Mouse (Mus musculus) bone marrow, adult 2 months (tissue): ENCODE data around the gene Nos1ap. TPM values are rescaled to one million over a fixed set of nuclear protein-coding genes. Genes with fewer than 3 reads are reported as not detected.

Experiments
- H3K27ac ChIP-seq: fragments of 200-500 bp; 2 replicates; pipeline ENCODE4 v1.5.1; 2012; ENCODE audit warnings: low read depth, mild to moderate bottlenecking, control low read depth, inconsistent platforms, low read length; ENCODE audit not compliant: control insufficient read depth, poor library complexity, insufficient read depth
- H3K4me1 ChIP-seq: fragments of 200-500 bp; 2 replicates; pipeline ENCODE4 v1.6.1; 2011; ENCODE audit warnings: low read length; ENCODE audit not compliant: control insufficient read depth, insufficient read depth
- H3K4me3 ChIP-seq: fragments of 200-500 bp; replicated peaks from 2 replicates; pipeline ENCODE3; 2011; ENCODE audit warnings: mild to moderate bottlenecking, low read depth, low read length, control low read depth; ENCODE audit not compliant: control insufficient read depth
- CTCF ChIP-seq: fragments of 200-500 bp; IDR thresholded peaks from 2 replicates; pipeline ENCODE4 v1.5.1; 2011; ENCODE audit warnings: low read length, control low read depth; ENCODE audit not compliant: control insufficient read depth, insufficient read depth
- POLR2A ChIP-seq: fragments of 200-500 bp; IDR thresholded peaks from 2 replicates; pipeline ENCODE4 v1.6.1; 2011; ENCODE audit warnings: low read depth, mild to moderate bottlenecking, control low read depth, low read length, borderline replicate concordance; ENCODE audit not compliant: control insufficient read depth
- WGBS: fragments of 180-500 bp; shearing (Covaris S2); methylation state at CpG from one replicate; pipeline ENCODE4 v1.1.7; 2018; 5-methylcytosine and 5-hydroxymethylcytosine counted together
- polyA plus RNA-seq: library from polyadenylated mRNA; stranded (reverse); fragments of >200 nt; gene quantifications from 2 replicates; pipeline ENCODE4 v1.2.4, GENCODE M21; 2011; ENCODE audit warnings: low replicate concordance; ENCODE audit not compliant: missing spikeins, insufficient read depth, insufficient read length

Nos1ap gene
- polyA plus RNA-seq, 1 experiment: 68.3 TPM

DNA sequence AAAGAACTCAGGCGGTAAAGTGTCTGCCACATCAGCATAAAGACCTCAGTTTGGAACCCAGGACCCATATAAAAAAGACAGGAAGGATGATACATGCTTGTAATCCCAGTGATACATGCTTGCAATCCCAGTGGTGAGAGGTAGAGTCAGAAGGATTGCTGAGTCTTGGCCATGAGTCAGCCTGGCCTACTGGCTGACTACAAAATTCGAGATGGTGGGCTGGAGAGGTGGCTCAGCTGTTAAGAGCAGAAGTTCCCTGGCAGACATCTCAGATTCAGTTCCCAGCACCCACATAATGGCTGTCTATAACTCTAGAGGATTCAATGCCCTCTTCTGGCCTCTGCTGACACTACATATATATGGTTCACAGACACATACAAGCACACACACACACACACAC is 5.7 kb downstream of the Nos1ap start:
- 80% methylated on average over 2 of the region's 2 CpGs for WGBS
- Histone ChIP-seq H3K4me3 (no peak overlapping the region), H3K27ac (no peak overlapping the region), H3K4me1 (peaks cover 2% of the 10 kb centered on the region)
- TF ChIP-seq POLR2A (no peak), CTCF (no peak)

DNA sequence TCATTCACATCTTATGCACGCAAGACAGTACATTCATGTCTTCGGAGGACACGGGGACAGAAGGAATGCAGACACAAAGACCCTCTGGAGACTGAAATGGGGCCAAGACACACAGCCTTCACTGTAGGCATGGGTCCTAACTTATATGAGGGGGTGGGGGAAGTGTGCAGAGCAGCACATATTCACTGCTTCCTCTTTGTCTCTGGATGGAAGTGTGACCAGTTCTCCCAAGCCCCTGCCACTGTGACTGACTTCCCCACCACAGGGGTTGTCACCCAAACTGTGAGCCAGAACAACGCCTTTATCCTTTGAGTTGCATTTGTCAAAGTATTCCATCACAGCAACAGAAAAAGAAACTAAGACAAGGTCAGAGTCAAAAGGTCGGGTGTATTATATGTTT is 7.3 kb downstream of the Nos1ap start:
- Histone ChIP-seq H3K4me3 (no peak overlapping the region), H3K4me1 (peaks cover 2% of the 10 kb centered on the region), H3K27ac (no peak overlapping the region)
- WGBS: 68% methylated on average over 5 of the region's 5 CpGs
- no peak for TF ChIP-seq CTCF
- no peak for TF ChIP-seq POLR2A

DNA sequence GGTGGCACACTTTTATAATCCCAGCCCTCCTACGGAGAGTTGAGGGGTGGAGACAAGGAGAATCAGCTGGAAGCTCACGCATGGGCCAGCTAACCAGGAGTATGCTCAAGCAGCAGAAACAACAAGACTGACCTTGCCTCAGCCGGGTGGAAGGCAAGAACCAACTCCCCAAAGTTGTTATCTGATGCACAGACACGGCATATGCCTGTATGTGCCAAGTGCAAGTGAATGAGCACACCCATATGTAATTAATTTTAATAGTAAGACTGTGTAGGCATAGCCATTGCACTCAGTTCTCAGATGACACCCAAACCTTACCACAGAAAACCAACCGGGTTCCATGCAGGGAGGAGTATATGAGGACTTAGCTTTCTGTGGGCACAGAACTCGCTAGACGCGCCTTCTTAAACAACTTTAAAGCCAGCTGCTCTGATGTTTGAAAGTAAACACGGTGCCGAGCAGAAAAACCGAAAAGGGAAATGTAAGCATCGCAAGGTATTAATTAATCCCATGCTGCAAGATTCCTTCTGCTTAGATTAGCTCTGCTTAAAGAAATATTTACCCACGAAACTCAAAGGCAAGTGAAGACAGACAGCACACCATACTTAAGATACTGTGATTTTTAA is 9.1 kb downstream of the Nos1ap start:
- peaks cover 2% of the 10 kb centered on the region for H3K4me1 ChIP-seq
- no peak overlapping the region for H3K27ac ChIP-seq
- TF ChIP-seq POLR2A: no peak
- no peak for TF ChIP-seq CTCF
- WGBS: 73% methylated on average over 13 of the region's 13 CpGs
- no peak overlapping the region for H3K4me3 ChIP-seq

- Histone ChIP-seq H3K4me3 (no peak overlapping the region), H3K27ac (no peak overlapping the region), H3K4me1 (peaks cover 2% of the 10 kb centered on the region)
- WGBS: 94% methylated on average over 5 of the region's 5 CpGs
- no peak for TF ChIP-seq CTCF
- no peak for TF ChIP-seq POLR2A
Observed at GRCm38 (mm10) chr1:170579476-170579875, 10.2 kb downstream of the Nos1ap start.

DNA sequence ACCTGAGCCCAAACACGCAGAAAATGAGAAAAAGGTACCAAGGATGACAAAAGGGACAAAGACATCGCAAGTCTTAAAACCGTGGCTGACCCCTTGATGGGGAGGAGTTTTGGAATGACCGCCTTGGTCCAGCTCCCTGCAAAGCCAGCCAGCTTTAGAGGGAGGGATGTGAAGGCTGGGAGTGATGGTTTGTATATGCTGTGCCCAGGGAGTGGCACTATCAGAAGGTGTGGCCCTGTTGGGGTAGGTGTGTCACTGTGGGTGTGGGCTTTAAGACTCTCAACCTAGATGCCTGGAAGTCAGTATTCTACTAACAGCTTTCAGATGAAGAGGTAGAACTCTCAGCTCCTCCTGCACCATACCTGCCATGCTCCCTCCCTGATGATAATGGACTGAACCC is 10.6 kb downstream of the Nos1ap start:
- TF ChIP-seq POLR2A: no peak
- TF ChIP-seq CTCF: no peak

DNA sequence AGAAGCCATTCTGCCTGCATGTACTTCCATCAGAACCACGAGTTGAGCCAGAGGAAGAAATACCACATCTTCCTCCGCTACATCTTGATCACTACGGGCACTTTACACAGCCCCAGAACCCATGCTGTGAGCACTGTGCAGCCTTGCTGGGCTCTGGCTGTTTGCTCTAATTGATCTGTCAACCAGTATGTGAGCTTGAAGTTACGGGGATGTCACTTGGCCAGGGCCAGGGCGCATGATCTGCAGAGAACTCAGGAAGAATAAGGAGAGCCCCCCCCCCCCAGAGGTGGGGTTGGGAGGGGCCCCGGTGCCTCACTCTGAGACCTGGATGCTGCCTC is 13.0 kb downstream of the Nos1ap start:
- Histone ChIP-seq H3K4me1 (peaks cover 2% of the 10 kb centered on the region), H3K27ac (0 out of 2 replicates have a peak overlapping the region, but pooled peaks have one; percentile 14), H3K4me3 (peak overlapping the region; percentile 28)
- WGBS: 22% methylated on average over 6 of the region's 6 CpGs
- no peak for TF ChIP-seq CTCF
- TF ChIP-seq POLR2A: no peak

More for the DNA sequence above, 10.6 kb downstream of the Nos1ap start:
- Histone ChIP-seq H3K4me3 (no peak overlapping the region), H3K4me1 (peaks cover 2% of the 10 kb centered on the region), H3K27ac (no peak overlapping the region)
- WGBS: 94% methylated on average over 4 of the region's 4 CpGs

- H3K4me1 ChIP-seq: peaks cover 2% of the 10 kb centered on the region
- H3K4me3 ChIP-seq: peak overlapping the region; percentile 28
- no peak for TF ChIP-seq POLR2A
- TF ChIP-seq CTCF: no peak
- no peak overlapping the region for H3K27ac ChIP-seq
- WGBS: 12% methylated on average over 6 of the region's 6 CpGs
Observed at GRCm38 (mm10) chr1:170576012-170576727, 13.5 kb downstream of the Nos1ap start.

DNA sequence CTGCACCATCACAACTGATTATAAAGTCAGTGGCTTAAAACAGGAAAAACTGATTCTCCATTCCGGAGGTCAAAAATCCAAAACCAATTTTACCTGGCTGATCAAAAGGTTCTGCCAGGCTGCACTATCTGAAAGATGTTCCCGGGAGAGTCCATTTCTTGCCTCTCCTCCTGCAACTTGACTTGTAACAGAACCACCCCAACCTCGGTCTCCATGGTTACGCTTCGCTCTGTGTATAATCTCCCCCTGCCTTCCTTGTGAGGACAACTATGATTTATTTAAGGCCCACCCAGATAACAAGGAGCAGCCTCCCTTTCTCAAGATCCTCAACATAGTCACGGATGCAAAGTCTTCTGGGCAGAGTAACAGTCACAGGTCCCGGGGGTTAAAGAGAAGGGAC is 16.5 kb downstream of the Nos1ap start:
- no peak for TF ChIP-seq CTCF
- no peaks in the 10 kb centered on the region; the same call in 1 of the 2 replicates for H3K4me1 ChIP-seq
- WGBS: 66% methylated on average over 7 of the region's 7 CpGs

More for the DNA sequence above, 16.5 kb downstream of the Nos1ap start:
- Histone ChIP-seq H3K4me3 (no peak overlapping the region), H3K27ac (peak overlapping the region; percentile 29)
